Mouse (Mus musculus) neural tube, embryonic 11.5 days (tissue): Measurements from ENCODE around the gene Stk32c. TPM values are rescaled to one million over a fixed set of nuclear protein-coding genes. Genes with fewer than 3 reads are reported as not detected.

Experiments
- ATAC-seq: fragments of 200-750 bp; cut with Nextera tagmentation; 2 replicates; pipeline ENCODE4 v1.8.0; 2017; ENCODE audit warnings: moderate number of reproducible peaks, mild to moderate bottlenecking, moderate TSS enrichment, moderate library complexity; ENCODE audit not compliant: insufficient read depth, low FRiP score, low TSS enrichment
- DNase-seq: peaks from one replicate; pipeline ENCODE4 v3.0.0-alpha.2; 2015; ENCODE audit warnings: low spot score
- H3K27ac ChIP-seq: fragments of 300-500 bp; sonication (generic); 2 replicates; pipeline ENCODE4 v1.5.1; 2014; ENCODE audit warnings: low read depth, mild to moderate bottlenecking, low read length
- H3K27me3 ChIP-seq: fragments of 300-500 bp; sonication (generic); 2 replicates; pipeline ENCODE4 v1.6.1; 2014; ENCODE audit warnings: mild to moderate bottlenecking, low read length, mixed read lengths; ENCODE audit not compliant: control insufficient read depth, insufficient read depth
- H3K36me3 ChIP-seq: fragments of 300-500 bp; sonication (generic); 2 replicates; pipeline ENCODE4 v1.6.1; 2014; ENCODE audit warnings: mild to moderate bottlenecking, low read length, moderate library complexity, mixed read lengths; ENCODE audit not compliant: control insufficient read depth, insufficient read depth
- H3K4me1 ChIP-seq: fragments of 300-500 bp; sonication (generic); 2 replicates; pipeline ENCODE4 v1.6.1; 2014; ENCODE audit warnings: low read length, mixed read lengths; ENCODE audit not compliant: control insufficient read depth, insufficient read depth
- H3K4me2 ChIP-seq: fragments of 300-500 bp; sonication (generic); 2 replicates; pipeline ENCODE4 v1.6.1; 2014; ENCODE audit warnings: low read depth, mild to moderate bottlenecking, moderate library complexity
- H3K4me3 ChIP-seq: fragments of 300-500 bp; sonication (generic); 2 replicates; pipeline ENCODE4 v1.5.1; 2014; ENCODE audit warnings: low read depth, low read length
- H3K9ac ChIP-seq: fragments of 300-500 bp; sonication (generic); 2 replicates; pipeline ENCODE4 v1.6.1; 2014; ENCODE audit warnings: mild to moderate bottlenecking, low read length
- H3K9me3 ChIP-seq: fragments of 300-500 bp; sonication (generic); 2 replicates; pipeline ENCODE4 v1.6.1; 2016; ENCODE audit warnings: low read length; ENCODE audit not compliant: control insufficient read depth
- WGBS: fragments of 180-500 bp; shearing (Covaris S2); extraction: QIAGEN DNeasy Blood & Tissue Kit; methylation state at CpG from one replicate; pipeline ENCODE4 v1.1.7; 2014; 5-methylcytosine and 5-hydroxymethylcytosine counted together
- polyA plus RNA-seq: library from polyadenylated mRNA; unstranded; fragments of >200 nt; fragmentation: Nextera tagmentation; extraction: Ambion mirVana; gene quantifications from 2 replicates; pipeline ENCODE4 v1.2.1, GENCODE M21; 2014

Stk32c gene
- polyA plus RNA-seq, 1 experiment from 2014 or later = 0.46 TPM

DNA sequence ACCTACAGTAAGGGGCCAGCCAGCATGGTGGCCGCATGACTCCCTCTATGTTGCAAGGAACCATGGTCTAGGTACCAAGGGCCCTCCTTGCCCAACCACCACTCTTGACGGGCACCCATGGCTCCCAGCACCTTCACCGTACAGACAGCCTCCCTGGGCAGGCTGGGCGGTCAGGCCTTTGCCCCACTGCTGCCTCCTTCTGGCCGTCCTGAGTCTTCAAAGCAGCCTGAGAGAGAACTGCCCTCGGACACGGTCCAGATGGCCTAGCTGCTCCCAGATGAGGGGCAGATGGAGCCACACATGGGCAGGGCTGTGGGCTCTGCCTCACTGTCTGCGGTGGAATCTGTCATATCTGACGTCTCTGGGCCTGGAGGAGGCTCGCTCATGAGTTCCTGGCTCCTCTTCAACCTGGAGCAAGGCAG lies 109.1 kb downstream of the Stk32c start:
- DNase-seq (peak; percentile 56), ATAC-seq (peak; percentile 49)
- no peaks in the 10 kb centered on the region for H3K9me3 ChIP-seq
- H3K27ac ChIP-seq = no peak overlapping the region
- no peaks in the 10 kb centered on the region for H3K4me1 ChIP-seq
- WGBS = 57% methylated on average over 9 of the region's 10 CpGs
- no peak overlapping the region for H3K9ac ChIP-seq
- H3K4me3 ChIP-seq = no peak overlapping the region
- no peak overlapping the region for H3K4me2 ChIP-seq
- no peaks in the 10 kb centered on the region for H3K27me3 ChIP-seq
- peaks cover 3% of the 10 kb centered on the region; the same call in 1 of the 2 replicates for H3K36me3 ChIP-seq

DNA sequence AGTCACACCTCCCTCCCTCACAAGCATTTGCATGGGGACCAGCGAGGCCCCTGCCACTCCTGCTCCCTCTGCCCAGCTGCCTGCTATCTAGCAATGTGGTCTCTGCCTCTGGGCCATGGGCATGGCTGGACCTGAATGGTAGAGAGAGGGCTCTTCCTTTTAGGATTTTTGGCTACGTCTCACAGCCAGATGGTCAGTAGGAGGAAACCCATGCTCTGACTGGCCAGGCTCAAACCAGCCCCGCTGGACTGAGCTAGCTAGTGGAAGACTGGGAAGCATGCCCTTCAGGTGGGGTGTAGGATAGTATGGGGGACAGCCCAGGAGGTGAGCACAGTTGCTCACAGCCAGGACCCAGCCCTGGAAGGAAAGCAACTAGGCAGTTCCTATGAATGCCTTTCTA lies 111.3 kb downstream of the Stk32c start:
- H3K27ac ChIP-seq = 0 out of 2 replicates have a peak overlapping the region, but pooled peaks have one; percentile 0
- H3K27me3 ChIP-seq = no peaks in the 10 kb centered on the region
- H3K9ac ChIP-seq = no peak overlapping the region
- no peak overlapping the region for H3K4me2 ChIP-seq
- DNase-seq (no peak), ATAC-seq (no peak)
- H3K36me3 ChIP-seq = peaks cover 5% of the 10 kb centered on the region
- no peaks in the 10 kb centered on the region for H3K9me3 ChIP-seq
- no peak overlapping the region for H3K4me3 ChIP-seq
- WGBS = 73% methylated on average over 3 of the region's 3 CpGs
- no peaks in the 10 kb centered on the region for H3K4me1 ChIP-seq

DNA sequence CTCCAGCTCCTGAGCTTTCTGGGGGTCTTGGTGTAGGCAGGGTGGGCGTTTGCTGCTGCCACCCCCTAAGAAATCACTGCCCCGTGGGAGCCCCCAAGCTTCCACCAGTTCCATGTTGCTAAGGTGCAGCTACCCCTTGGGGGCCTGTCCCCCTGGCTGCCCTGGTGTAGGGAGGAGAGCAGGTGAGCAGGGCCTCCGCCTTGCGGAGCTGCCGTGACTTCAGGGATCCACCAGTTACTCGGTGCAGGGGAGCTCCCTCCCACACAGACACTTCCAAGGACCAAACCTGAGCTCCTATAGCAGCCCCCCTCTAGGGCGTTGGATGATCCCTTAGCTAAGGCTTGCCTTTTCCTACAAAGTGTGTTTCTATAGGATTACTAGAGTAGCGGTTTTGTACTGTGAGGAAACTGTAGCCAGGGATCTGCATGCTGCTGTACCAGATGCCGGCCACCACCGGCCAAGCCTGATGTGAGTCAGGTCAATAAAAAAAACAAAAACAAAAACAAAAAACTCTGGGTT lies 111.8 kb downstream of the Stk32c start:
- H3K4me3 ChIP-seq = no peak overlapping the region
- H3K27ac ChIP-seq = no peak overlapping the region; the same call in 1 of the 2 replicates
- H3K9me3 ChIP-seq = no peaks in the 10 kb centered on the region
- DNase-seq = no peak
- no peak for ATAC-seq
- H3K4me2 ChIP-seq = no peak overlapping the region
- no peaks in the 10 kb centered on the region for H3K4me1 ChIP-seq
- no peak overlapping the region for H3K9ac ChIP-seq
- WGBS = 75% methylated on average over 10 of the region's 10 CpGs
- H3K27me3 ChIP-seq = no peaks in the 10 kb centered on the region
- H3K36me3 ChIP-seq = peaks cover 9% of the 10 kb centered on the region

DNA sequence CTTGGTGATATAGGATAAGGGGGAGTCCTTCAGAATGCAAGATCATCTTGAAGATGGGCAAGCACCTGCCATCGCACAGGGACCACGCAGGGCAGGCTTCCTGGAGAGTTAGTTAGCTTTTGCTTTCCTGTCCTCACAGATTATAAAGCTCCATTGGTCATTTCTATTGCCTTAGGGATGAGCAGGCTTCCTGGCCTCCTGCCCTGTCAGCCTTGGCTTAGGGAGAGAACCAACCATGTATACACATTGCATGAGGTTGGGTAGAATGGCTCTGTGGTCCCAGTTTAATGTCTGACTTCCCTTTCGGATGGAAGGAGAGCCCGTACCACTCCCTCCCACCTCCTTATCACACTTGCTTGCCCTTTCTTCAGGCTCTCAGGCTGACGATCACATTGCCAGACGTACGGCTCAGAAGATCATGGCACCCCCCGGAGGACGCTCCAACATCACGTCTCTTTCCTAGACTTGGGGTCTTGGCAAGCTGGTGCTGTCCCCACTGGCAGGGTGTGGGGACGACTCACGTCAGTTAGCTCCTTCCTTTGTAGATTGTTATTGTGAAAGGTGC lies 112.5 kb downstream of the Stk32c start:
- Histone ChIP-seq H3K27ac (no peak overlapping the region), H3K4me1 (no peaks in the 10 kb centered on the region), H3K27me3 (no peaks in the 10 kb centered on the region), H3K9ac (no peak overlapping the region), H3K9me3 (no peaks in the 10 kb centered on the region), H3K4me3 (no peak overlapping the region), H3K4me2 (no peak overlapping the region), H3K36me3 (peaks cover 11% of the 10 kb centered on the region)
- no peak for DNase-seq
- ATAC-seq = no peak
- WGBS = 77% methylated on average over 12 of the region's 12 CpGs

DNA sequence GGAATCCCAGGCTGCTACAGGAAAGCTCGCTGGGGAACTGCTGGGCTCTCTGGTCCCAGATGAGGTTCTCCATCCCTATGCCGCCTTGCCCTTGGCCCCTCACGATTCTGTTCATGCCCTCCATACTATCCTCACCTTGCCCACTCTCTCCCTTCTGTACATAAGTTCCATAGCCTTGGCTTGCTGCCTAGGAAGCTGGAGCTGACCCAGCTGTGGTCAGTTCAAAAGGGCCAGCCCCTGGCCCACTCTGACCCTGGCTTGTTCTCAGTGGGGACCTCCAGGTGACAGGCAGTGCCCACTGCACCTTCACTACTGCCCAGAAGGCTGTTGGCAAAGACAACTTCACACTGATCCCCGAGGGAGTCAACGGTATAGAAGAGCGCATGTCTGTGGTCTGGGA lies 116.7 kb downstream of the Stk32c start:
- H3K4me3 ChIP-seq = no peak overlapping the region
- H3K27me3 ChIP-seq = no peaks in the 10 kb centered on the region
- H3K36me3 ChIP-seq = peaks cover 23% of the 10 kb centered on the region
- WGBS = 92% methylated on average over 6 of the region's 6 CpGs
- no peak overlapping the region for H3K9ac ChIP-seq
- DNase-seq (no peak), ATAC-seq (no peak)
- no peaks in the 10 kb centered on the region for H3K4me1 ChIP-seq
- no peaks in the 10 kb centered on the region for H3K9me3 ChIP-seq
- no peak overlapping the region for H3K27ac ChIP-seq
- no peak overlapping the region for H3K4me2 ChIP-seq

DNA sequence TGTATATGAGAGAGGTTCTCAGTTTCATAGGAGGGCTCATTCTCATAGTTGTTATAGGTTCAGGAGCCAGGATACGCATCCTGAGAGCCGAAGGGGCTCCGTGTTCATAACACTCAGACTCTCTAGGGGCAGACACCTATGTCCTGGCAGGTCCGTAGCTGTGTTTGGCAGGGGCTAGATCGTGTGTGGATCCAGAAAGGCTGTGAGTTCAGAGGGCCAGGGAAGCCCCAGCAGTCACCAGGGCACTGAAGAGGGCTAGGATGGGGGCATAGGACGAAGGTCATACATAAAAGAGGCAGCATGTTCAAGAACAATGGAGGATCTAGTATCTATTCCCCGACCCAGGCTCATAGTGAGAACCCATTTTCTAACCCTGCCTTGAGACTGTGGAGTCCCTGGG lies 117.8 kb downstream of the Stk32c start:
- Histone ChIP-seq H3K36me3 (peaks cover 27% of the 10 kb centered on the region), H3K9ac (no peak overlapping the region), H3K4me2 (no peak overlapping the region), H3K4me1 (no peaks in the 10 kb centered on the region), H3K27ac (no peak overlapping the region), H3K4me3 (no peak overlapping the region), H3K27me3 (no peaks in the 10 kb centered on the region), H3K9me3 (no peaks in the 10 kb centered on the region)
- 89% methylated on average over 7 of the region's 7 CpGs for WGBS
- ATAC-seq (no peak), DNase-seq (no peak)

DNA sequence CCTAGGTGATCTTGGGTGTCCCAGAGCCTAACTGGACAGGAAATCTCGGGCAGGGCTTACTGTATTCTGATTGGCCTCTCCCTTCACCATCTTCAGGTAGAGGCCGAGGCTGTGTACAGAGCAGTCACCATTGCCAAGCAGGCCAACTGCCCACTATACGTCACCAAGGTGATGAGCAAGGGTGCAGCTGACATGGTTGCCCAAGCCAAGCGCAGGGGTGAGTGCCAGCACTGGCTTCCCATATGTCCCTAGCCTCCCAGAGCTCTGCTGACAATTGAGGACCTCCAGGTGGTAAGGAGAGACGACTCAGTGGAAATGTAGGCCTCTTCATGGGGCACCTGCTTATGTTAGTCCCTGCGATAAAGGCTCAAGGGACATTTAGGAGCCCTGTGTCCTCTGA lies 118.3 kb downstream of the Stk32c start:
- Histone ChIP-seq H3K4me2 (no peak overlapping the region), H3K27me3 (no peaks in the 10 kb centered on the region), H3K9ac (no peak overlapping the region), H3K4me1 (no peaks in the 10 kb centered on the region), H3K4me3 (no peak overlapping the region), H3K9me3 (no peaks in the 10 kb centered on the region), H3K27ac (no peak overlapping the region), H3K36me3 (peaks cover 25% of the 10 kb centered on the region)
- no peak for ATAC-seq
- no peak for DNase-seq
- WGBS = 89% methylated on average over 6 of the region's 6 CpGs

DNA sequence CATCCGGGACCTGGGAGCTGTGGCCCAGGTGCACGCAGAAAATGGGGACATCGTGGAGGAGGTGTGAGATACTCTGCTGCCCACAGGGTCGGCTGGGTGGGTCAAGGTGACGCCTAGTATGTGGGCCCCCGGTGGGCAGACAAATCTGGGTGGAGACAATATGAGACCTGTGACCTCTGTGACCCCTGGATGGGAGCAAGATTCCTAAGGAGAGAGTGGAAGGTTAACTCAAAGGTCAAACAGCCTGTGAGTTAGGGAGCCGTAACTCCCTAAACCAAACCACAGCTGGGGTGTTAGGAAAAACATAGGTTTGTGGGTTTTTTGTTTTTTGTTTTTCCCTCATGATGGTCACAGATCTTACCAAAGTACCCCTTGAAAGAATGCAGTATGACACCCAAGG lies 119.3 kb downstream of the Stk32c start:
- no peak for DNase-seq
- peaks cover 24% of the 10 kb centered on the region for H3K36me3 ChIP-seq
- H3K4me2 ChIP-seq = no peak overlapping the region
- no peak for ATAC-seq
- H3K27ac ChIP-seq = no peak overlapping the region
- H3K27me3 ChIP-seq = no peaks in the 10 kb centered on the region
- no peaks in the 10 kb centered on the region for H3K9me3 ChIP-seq
- peaks cover 2% of the 10 kb centered on the region; the same call in 1 of the 2 replicates for H3K4me1 ChIP-seq
- 82% methylated on average over 7 of the region's 7 CpGs for WGBS
- no peak overlapping the region for H3K4me3 ChIP-seq
- H3K9ac ChIP-seq = no peak overlapping the region

DNA sequence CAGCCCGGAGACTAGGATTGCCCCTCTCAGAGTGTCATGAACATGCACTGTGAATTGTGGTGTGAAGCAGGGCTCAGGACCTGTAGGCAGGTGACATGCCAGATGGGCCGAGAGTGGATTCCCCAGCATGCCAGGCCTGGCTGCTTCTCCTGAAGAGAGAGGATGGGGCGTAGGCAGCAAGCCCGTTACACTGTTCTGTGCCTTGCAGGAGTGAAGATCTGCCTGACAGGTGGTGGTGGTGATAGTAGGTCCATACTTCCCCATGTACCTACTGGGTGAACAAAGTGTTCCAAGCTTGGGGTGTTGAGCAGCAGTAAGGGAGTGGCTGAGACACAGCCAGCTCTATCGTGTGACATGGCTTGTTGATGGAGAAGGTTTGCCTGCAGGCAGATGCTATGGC lies 120.0 kb downstream of the Stk32c start:
- H3K36me3 ChIP-seq = peaks cover 23% of the 10 kb centered on the region

More for the DNA sequence above, 120.0 kb downstream of the Stk32c start:
- 93% methylated on average over 5 of the region's 5 CpGs for WGBS
- no peaks in the 10 kb centered on the region for H3K27me3 ChIP-seq
- DNase-seq = no peak
- H3K27ac ChIP-seq = no peak overlapping the region
- H3K4me3 ChIP-seq = no peak overlapping the region
- H3K4me1 ChIP-seq = peaks cover 9% of the 10 kb centered on the region
- no peak overlapping the region for H3K4me2 ChIP-seq
- H3K9ac ChIP-seq = no peak overlapping the region
- ATAC-seq = no peak
- H3K9me3 ChIP-seq = no peaks in the 10 kb centered on the region
